Mouse (Mus musculus) CD4-positive, CD25-positive, alpha-beta regulatory T cell, adult 2 months (primary cell): ENCODE data around the gene Nr4a1.

Experiments used
- DNase-seq: peaks from one replicate; pipeline ENCODE4 v3.0.0-alpha.2; 2012; ENCODE audit warnings: low read depth, low spot score

The Nr4a1 gene

DNA sequence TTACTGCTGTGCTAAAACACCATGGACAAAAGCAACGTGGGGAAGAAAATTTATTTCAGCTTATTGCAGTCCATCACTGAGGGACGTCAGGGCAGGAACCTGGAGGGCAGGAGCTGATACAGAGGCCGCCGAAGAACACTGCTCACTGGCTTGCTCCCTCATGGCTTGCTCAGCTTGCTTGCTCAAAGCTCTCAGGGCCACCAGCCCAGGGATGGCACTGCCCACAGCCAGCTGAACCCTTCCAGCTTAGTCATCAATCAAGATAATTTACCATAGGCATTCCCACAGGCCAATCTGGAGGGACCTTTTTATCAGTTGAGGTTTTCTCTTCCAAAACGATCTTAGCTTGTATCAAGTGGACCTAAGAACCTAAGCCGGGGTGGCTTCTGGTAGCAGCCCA lies 57.9 kb downstream of the Nr4a1 start:
- no peak for DNase-seq

DNA sequence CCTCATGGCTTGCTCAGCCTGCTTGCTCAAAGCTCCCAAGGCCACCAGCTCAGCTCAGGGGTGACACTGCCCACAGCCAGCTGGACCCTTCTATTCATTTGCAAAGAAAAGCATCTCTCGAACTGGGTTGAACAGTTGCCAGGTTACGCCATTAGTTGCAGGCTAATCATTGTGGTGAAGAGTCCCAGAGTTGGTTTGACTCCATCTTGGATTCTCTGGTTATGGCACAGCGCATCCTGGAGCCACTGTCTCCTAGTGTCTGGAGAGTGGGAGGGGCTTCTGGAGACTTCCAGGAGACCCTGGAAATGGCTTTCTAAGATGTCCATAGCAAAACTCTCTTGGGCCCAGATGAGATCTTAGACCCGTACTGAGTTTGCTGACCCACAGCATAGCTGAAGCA lies 61.3 kb downstream of the Nr4a1 start:
- no peak for DNase-seq

DNA sequence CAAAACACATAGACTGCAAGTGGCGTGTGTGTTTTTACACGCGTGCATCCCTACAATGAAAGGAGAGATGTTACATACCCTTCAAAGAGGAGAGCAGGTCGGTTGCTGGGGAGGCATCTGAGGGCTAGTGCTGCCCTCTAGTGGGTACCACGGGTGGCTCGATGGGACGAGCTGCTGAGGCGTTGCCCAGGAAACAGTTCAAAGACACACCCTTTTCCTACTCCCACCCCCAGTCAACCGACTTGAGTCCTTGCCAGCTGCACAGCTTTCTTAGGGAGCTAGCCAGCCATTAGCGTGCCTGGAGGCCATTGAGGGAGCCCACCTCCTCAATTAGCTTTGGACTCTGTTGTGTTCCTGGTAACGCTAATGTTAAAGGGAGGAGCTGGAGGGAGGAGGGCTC lies 61.8 kb downstream of the Nr4a1 start:
- DNase-seq: peak; percentile 93

DNA sequence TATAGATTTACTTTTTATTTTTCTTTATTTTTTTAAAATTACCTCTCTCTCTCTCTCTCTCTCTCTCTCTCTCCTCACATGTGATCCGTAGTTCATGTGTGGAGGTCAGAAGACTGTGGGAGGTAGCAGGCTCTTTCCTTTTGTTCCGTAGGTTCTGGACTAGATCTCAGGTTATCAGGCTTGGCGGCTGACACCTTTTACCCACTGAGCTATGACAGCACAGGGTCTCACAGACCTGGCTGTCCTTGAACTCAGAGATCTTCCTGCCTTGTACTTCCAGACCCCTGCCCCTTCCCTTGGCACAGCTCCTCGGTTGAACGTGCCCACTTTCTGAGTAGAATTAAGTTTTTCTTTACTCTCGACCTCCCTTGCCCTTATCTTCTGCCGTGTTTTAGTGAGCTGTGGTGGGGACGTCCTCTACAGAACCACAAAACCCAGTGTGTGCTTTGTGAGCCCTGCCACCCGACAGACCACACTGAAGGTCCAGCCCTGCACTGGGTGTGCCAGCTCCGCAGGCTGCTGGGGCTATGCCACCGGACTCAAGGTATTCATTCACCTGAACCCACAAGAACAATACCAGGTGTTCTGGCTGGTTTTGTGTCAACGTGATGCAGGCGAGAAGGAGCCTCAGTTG lies 62.3 kb downstream of the Nr4a1 start:
- no peak for DNase-seq

DNA sequence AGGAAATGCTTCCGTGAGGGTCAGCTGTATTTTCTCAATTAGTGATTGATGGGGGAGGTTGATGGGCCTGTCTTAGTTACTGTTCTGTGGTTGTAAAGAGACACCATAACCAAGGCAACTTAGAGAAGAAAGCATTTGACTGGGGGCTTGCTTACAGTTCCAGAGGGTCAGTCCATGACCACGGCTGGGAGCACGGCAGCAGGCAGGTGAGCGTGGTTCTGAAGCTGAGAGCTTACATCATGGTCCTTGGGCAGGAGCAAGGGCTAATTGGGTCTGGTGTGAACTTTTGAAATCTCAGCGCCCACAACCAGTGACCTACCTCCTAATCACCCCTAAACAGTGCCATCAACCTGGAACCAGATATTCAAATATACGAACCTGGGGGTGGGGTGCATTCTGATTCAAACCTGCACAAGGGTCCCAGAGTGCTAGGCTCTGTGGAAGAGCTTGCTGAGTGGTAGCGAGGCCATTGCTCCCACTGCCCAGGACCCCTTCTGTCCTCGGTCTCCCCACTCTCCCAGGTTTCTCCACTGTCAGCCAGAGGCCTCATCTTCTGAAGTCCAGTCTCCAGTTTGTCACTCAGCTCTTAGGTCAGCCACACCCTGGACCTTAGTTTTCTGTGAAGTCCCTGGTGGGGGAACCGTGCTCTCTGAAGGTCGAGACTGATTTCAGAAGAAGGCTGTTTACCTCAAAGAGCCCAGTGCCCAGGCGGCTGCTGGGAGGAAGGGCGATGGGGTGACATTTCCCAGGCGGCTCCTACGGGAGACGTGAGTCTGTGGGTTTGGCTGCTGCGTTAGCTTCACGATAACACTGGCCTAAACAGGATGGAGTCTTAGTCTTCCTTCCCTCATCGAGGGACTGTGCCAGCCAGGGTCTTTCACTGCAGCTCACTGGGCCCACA lies 63.1 kb downstream of the Nr4a1 start:
- no peak for DNase-seq

DNA sequence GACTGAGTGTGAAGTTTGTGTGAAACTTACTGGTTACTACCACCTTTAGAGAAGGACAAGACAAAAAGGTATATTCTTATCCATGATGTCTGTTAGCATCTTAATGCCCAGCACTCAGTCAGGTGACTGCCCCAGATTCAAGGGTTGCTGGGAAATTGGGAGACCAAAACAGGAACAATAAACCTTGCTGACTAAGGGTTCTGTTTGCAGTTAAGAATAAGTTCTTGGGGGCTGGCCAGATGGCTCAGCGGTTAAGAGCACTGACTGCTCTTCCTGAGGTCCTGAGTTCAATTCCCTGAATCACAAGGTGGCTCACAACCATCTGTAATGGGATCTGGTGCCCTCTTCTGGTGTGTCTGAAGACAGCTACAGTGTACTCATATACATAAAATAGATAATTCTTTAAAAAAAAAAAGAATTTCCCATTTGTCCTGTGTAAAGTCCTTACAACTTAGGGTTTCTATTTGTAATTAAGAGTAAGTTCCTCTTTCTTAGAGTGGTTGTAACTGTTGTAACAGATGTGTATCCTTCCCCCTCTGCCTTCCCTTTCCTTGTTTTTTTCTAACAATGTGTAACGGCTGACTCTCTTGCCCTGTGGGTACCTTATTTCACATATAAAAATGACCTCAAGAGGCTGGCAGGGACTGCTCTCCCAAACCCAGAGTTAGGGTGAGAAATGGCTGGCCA lies 63.9 kb downstream of the Nr4a1 start:
- no peak for DNase-seq

DNA sequence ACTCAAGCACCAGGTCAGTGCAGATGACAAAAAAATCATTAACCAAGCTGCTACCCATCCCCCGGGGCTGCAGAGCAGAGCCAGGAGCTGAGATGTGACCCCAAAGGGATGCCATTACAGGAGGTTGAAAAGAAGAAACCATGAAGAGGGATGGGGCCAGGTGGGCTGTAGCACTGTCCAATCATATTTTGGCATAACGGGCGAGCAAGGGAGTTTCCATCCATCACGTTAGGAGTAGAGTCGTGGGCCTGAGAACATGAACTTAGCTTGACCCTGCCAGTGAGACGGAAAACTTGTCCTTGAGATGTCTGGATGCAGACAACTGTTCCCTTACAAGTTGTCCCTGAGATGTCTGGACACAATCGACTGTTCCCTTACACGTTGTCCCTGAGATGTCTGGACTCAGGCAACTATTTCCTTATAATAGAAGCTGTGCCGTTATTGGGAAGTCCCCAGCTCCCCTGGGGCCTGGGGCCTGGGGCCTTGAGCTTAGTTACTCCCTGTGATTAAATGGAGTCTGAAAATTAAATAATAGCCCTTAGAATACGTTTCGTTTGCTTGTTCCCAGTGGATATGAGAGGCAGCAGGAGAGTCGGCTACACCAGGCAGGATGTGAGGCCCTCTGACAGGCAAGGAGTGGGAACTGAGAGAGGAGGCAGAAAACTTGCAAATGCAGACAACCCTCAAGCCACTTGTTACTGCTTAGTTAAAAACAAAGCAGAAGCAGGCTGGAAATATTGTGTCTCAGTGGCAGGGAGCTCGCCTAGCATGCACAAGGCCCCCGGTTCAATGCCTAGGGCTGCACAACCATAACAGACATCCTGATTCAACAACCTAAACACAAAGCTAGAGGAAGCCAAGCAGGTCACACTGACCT lies 65.1 kb downstream of the Nr4a1 start:
- DNase-seq: no peak

DNA sequence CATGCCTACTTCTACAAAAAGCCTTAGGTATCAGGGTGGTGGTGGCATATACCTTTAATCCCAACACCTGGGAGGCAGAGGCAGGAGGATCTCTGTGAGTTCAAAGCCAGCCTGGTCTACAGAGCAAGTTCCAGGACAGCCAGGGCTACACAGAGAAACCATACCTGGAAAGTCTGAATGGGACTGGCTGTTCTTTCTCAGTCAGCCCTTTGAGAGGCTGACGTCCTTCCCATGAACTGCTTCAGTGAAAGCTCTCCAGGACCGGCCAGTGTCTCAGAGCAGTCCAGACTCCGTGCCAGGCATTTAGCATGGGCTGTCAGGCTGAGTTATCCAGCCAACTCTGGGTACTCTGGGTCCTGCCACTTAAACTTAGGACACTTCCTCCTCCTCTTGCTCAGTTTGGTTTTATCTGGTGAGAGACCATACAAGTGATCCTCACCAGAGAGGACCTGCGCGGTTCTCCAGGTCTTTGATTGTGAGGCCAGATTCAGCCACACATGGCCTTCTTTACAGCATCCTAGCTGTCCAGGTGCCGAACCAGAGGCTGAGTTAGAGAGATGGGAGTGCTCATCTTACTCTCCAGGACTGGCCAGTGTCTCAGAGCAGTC lies 66.0 kb downstream of the Nr4a1 start:
- DNase-seq: no peak

DNA sequence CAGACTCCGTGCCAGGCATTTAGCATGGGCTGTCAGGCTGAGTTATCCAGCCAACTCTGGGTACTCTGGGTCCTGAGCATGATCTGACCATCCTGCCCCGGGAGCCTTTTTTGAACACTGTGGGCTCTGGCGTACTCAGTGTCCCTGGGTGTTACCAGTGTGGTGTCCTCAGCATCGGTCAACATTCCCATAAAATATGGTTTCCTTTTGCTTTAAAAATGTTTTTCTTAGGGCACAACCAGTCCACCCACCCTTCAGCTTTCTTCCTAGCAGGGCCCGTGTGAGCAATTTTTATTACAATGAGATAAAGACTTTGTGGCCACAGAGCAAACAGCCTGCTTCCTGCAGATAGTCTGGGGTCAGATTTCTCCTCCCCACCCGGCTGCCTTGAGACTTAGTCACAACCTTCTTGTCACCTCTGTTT lies 66.6 kb downstream of the Nr4a1 start:
- no peak for DNase-seq

DNA sequence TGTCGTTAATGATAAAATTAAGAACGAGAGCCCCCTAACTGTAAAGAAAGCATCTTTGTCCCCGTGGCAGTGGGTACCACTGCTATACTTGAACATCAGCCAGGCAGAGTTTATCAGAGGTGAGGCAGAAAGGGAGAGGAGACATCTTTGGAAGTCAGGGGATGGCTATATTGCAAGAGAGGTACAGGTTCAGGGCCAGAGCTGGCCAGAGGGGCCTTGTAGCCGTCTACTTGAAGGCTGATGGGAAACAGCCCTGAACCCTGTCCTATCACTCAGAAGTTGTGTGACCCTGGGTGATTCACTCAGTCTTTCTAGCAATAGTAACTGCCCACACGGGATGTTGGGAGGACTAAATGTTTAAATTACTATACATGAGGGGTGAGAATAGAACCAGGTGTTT lies 67.1 kb downstream of the Nr4a1 start:
- no peak for DNase-seq

DNA sequence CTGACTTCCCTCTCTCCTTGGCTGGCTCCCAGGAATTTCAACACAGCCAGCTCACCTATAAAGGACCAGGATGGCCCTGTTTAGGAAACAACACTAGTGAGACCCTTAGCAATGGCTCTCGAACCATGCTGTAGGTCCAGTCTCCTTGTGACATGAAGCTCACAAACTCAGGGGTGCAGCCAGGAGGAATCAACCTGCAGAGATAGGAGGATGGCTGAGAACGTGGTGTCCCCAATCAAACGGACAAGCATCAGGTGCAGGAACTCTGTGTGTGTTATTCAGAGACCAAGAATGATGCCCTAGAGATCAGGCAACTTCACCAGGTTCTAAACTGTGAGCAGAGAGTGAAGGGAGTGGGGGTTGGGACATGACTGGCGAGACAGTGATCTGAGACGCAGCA lies 68.0 kb downstream of the Nr4a1 start:
- no peak for DNase-seq

DNA sequence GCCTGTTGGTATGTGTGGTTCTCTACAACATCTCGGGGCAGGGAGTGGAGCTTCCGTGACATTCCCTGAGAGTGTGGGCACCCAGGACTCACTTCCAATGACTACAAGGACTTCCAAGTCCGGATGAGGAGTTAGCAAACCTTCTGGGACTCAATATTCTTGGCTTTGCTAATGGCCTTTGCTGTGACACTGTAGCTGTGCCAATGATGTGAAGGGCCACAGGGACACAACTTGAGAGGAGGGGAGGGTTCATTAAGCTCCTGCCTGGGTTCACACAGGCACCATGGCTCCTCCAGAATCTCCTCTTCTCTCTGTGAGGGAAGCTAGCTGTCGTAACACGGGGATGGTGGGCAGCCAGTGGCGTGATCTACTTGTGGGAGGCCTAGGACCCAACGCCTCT lies 68.6 kb downstream of the Nr4a1 start:
- no peak for DNase-seq

DNA sequence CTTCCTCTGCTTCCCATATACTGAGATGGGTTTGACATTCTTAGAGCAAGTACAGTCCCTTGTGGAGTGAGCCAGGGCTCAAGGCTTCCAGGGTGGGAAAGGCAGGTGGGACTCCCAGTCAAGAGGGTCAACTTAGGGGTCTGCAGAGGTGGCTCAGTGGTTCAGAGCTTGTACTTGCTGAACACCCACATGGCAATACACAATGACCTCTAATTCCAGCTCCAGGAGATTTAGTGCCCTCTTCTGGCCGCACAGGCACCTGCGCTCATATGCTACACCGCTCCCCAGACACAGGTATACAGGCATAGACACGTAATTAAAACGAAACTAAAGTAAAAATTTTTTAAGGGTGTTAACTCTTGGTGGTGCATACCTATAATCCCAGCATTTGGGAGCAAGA lies 69.4 kb downstream of the Nr4a1 start:
- DNase-seq: no peak
